Mouse (Mus musculus) heart, adult 2 months (tissue): ENCODE measurements at regions not wholly inside any gene's neighbourhood (a gene's known extent, or its start where the extent isn't known, plus 50 kb on each side); places are given as distances from the start of the nearest gene placed in this dataset.

Experiments used
- CTCF ChIP-seq: fragments of 200-600 bp; IDR thresholded peaks from 2 replicates; pipeline ENCODE4 v1.8.1; 2022; ENCODE audit warnings: antibody characterized with exemption, mild to moderate bottlenecking, moderate library complexity
- EP300 ChIP-seq: fragments of 200-500 bp; IDR thresholded peaks from 2 replicates; pipeline ENCODE4 v1.6.1; 2011; ENCODE audit warnings: low read depth, low read length, control low read depth; ENCODE audit not compliant: insufficient read depth

DNA sequence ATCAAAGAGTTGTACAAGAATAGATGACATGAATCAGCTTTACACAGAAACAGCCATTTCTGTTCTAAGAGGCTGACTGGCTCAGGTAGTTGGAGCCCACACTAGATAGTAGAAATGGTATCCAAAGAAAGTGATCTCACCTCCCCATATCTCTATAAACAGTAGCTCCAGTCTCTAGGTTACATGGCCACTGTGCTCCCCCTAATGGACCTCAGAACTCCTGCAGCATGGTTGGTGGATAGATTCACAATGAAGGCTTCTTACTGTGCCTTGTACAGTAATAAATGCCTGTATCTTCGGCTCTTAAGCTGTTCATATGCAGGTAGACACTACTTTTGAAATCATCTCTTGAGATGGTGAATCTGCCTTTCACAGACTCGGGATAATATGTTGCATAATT, 862.5 kb downstream of the Adam6a start:
- no peak for TF ChIP-seq EP300
- TF ChIP-seq CTCF, result no peak
